Mouse (Mus musculus): ENCODE results near the gene Msantd2. TPM values are rescaled to one million over a fixed set of nuclear protein-coding genes. Genes with fewer than 3 reads are reported as not detected.

Gene Msantd2
- total RNA-seq (2023): 6.8 and 10.4 TPM in 2 replicates

DNA sequence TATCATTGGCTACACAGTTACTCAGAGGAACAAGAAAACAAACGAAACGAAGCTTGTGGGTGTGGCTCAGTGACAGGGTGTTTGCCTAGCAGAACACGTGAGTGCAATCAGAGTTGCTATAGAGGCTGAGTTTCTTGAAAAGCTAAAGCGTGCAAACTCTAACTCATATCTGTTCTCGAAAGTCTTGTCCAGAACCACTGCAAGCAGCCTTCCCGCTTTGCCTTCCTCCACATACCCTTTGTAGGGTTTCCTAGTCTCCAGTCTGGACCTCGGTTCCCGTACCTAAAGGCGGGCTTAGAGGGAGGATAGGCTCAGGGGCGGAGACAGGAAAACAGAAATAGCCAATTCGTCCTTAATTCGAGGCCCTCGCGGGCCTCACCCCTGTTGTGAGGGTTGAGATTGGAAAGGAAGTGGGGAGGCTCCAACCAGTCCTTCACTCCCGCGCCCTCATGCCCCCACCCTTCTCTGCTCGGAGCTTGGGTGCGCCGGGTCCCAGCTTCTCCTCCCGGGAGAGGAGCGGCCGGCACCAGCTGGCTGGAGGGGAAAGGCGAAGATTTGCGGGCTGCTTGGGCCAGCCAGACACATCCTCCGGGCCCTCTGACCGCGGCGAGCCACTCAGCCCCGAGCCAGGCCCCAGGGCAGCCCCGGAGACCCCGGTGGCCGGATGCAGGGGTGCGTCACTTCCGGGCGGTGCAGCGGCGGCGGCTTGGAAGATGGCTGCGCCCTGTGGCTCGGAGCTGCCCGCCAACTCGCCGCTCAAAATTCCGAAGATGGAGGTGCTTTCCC is at the start of gene Msantd2:
Gene Msantd2 (plus strand): TSS at position 709 of the 786 bp plus-strand sequence.

DNA sequence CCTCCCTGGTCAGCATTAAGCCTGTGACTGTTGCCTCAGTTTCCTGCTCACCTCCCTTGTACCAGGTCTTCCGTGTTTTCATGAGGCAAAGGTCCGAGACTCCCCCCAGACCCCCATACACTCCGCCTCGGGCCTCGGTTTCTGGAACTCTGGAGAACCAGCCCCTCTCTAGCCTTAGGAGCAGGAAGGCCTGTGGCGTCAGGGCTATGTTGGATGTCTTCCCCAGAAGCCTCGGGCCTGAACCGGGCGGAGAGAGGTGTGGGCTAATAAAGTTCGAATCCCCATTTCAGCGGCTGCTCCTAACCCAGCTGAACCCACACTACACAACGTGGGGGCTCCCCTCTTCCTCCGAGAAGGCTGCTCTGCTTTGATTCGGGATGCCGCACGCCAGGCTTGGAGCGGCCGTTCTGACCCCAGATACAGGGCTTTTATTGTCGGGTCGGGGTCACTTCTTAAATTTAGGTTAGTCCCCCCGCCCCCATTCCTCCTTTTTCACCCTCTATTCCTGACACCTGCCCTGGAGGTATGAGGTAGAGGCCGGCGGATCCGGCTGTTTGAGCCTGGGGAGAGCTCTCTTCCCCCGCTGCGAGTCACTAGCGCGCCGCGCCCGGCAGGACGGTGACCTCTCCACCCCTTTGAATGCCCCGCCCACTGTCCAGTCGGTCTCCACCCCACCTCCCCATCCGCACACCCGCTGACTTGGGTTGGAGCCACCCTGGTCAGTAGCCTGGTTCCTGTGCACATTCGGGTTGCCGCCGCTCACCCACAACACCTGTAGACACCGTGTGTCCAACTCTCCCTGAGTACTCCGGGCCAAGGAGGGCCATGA is 38.5 kb downstream of the Msantd2 start, which contains the start of gene Esam:
Gene Esam (plus strand): TSS at position 683 of the 829 bp plus-strand sequence.

DNA sequence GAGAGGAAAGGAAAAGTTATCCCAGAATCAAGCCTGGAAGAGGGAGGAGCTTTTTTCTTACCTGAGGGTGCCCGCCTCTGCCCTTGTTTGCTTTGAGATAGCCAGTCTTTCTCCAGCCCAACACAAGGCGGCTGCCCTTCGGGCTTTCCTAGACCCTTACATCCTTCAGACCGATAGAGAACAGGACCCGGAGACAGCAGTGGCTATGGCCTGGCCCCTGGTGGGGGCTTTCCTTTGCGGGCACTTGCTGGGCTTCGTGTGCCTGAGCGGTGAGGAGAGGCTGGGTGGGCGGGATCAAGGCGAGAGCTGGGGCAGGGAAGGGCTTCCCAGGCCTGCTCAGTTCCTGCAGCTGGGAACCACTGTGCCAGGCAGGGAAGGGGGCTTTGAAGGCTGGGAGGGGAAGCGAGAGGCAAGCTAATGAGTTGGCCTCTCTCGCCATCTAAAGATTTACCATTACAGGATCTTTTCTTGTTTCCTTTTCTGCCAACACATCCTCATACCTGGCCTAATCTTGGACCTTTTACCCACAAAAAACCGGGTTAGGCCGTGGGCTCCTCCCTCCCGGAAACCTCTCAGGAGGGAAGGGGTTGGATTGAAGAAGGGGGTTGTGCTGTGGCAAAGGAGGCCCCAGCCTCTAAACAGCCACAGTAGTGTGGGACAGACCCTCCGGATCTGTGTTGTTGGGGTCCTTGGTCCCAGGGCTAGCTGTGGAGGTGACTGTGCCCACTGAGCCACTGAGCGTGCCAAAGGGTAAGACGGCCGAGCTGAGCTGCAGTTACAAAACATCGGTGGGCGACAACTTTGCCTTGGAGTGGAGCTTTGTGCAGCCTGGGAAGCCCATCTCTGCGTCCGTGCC is 50.3 kb downstream of the Msantd2 start, which contains the start of gene Vsig2:
Gene Vsig2 (plus strand): TSS at position 86 of the 856 bp plus-strand sequence.

DNA sequence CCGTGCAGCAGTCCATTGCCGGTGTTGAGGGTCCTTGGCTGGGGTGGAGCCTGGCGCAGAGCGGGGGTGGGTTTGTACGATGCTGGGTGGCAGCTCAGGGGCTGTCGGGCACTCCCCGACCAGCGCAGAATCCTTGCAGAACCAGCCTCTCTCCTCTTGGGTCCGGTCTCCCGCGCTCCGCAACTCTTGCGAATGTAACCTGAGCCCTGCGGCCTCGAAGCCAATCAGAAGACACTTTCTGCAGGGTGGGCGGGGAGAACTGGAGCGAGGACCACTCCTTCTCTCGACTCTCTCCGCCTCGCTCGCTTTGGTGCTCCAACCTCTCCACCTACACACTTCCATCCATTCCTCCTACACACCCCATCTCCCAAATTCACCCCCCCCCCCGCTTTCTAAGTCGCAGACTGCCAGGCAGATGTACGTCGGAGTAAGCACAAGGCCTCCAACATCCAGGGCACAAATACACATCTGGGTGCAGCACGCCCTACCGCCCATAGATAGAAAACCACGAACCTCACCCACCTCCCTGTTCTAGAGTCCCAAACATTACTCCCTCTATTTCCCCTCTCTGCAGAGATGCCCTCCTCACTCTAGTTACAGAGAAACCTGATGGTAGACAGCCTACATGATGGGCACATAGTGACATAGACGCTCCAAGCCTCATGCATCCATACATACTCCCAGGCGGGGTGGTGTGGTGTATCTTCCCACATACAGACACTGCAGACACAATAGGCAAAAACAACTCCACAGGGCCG is 63.6 kb downstream of the Msantd2 start, which contains the start of gene Nrgn:
Gene Nrgn (minus strand): TSS at position 369 of the 758 bp plus-strand sequence.

DNA sequence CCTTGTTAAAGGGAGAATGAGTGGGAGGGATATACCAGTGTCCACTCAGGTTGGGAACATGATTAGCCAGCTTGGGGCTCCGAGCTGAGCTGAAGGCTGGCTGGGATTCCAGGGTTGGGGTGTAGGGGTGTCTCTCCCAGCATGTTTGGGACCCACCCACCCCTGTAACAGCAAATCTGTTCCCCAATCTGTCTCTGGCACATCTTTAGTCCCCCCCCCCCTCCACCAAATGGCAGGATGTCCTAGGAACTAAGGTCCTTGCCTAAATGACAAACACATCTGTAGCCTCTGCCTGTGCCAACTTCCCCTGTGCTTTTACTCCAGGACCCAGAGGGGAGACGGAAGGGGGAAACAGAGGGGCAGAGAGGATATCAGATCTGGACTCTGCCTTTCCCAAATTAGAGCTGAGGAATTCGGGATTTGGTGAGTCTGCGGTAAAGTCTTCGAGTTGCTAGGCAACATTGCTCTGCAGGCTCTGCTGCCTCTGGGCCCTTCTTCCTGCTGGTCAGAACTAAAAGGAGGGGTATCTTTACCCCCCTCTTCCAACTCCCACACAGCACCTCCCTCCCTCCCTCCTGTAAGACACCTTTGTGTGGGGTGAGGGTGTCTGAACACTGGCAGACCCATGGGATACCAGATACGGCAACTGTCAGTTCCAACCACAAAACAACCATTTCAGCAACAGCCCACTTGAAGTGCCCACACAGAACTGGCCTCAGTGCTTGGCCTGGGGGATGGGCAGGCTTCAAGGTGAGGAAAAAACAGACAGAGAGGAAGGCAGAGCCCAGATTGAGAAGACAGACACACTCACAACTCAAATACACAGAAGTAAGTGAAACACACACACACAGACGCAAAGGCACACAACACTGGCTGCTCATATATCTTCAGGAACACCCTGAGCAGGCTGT is 66.0 kb downstream of the Msantd2 start, which contains the start of gene Siae:
Gene Siae (plus strand): TSS at position 861 of the 911 bp plus-strand sequence.

Other genes with a start within 250 kb of the Msantd2 start
- 11.0 and 11.3 TPM in 2 replicates for gene Slc37a2, start 233.6 kb upstream of the Msantd2 start, total RNA-seq (2023)
- gene Ccdc15, start 140.9 kb upstream of the Msantd2 start, total RNA-seq (2023): 7.9 and 8.7 TPM in 2 replicates
- not detected in 2 replicates for gene Hepacam, start 122.0 kb upstream of the Msantd2 start, total RNA-seq (2023)
- 1.0 TPM in 1 of 2 replicates, not detected in the other for gene Robo4, start 87.4 kb upstream of the Msantd2 start, total RNA-seq (2023)
- 0.32 TPM in 1 of 2 replicates, not detected in the other for gene Robo3, start 56.1 kb upstream of the Msantd2 start, total RNA-seq (2023)
- not detected in 2 replicates for gene Esam, start 38.8 kb downstream of the Msantd2 start, total RNA-seq (2023)
- not detected in 2 replicates for gene Vsig2, start 49.9 kb downstream of the Msantd2 start, total RNA-seq (2023)
- 1.4 and 1.9 TPM in 2 replicates for gene Nrgn, start 63.6 kb downstream of the Msantd2 start, total RNA-seq (2023)
- 2.5 and 2.6 TPM in 2 replicates for gene Siae, start 66.4 kb downstream of the Msantd2 start, total RNA-seq (2023)
- 0.73 TPM in 1 of 2 replicates, not detected in the other for gene Spa17, start 124.4 kb downstream of the Msantd2 start, total RNA-seq (2023)
- 50.3 and 54.0 TPM in 2 replicates for gene Tbrg1, start 168.0 kb downstream of the Msantd2 start, total RNA-seq (2023)
- gene Panx3, start 179.9 kb downstream of the Msantd2 start, total RNA-seq (2023): not detected in 2 replicates
- not detected in 2 replicates for gene Olfr160, start 226.9 kb downstream of the Msantd2 start, total RNA-seq (2023)

All from neutrophil, adult 65 days (primary cell).